Mouse (Mus musculus): ENCODE data around the gene Tgfbr1.

GRCm38 (mm10) chr4:47449116-47449515, 96.1 kb downstream of the Tgfbr1 start:
- TF ChIP-seq CEBPB (IDR thresholded peaks at IDR 0.05; ENCODE audit: low read depth) (no peak), CTCF (IDR thresholded peaks at IDR 0.05; ENCODE audit: control insufficient read depth, insufficient read depth, insufficient read length) (no peak), MYOD1 (IDR thresholded peaks at IDR 0.05; ENCODE audit: control insufficient read depth, insufficient read length, low read depth) (no peak)
